Mouse (Mus musculus): ENCODE measurements around the gene Ugt2a3. TPM values are rescaled to one million over a fixed set of nuclear protein-coding genes. Genes with fewer than 3 reads are reported as not detected.
A peak's percentile ranks its signal among the peaks of the same experiment; 100 is the strongest.
"Not testable (repeated sequence)": the region's sequence is repeated elsewhere in the genome, so short reads cannot be mapped to it uniquely, and the experiment has no call there.

The Ugt2a3 gene
- polyA plus RNA-seq (2016; fragmentation: Nextera tagmentation; extraction: Ambion mirVana): not detected in 2 replicates

GRCm38 (mm10) chr5:87336961-87337697, at the start of gene Ugt2a3:
TSS of gene Ugt2a3 (minus strand) at chr5:87337195.
- H3K27me3 ChIP-seq: no peaks in the 10 kb centered on the region
- WGBS: 83% methylated on average over 11 of the region's 11 CpGs
- H3K9ac ChIP-seq (replicated peaks): no peak within 1 kb of the TSS
- H3K4me2 ChIP-seq (replicated peaks): no peak within 1 kb of the TSS
- H3K9me3 ChIP-seq: no peaks in the 10 kb centered on the region
- H3K27ac ChIP-seq (replicated peaks): no peak within 1 kb of the TSS
- H3K36me3 ChIP-seq: no peaks in the 10 kb centered on the region
- H3K4me1 ChIP-seq: no peaks in the 10 kb centered on the region
- H3K4me3 ChIP-seq: no peak within 1 kb of the TSS
- no peak for ATAC-seq (ENCODE audit: low FRiP score, low read depth)

- H3K27me3 ChIP-seq: no peaks in the 10 kb centered on the region
- H3K9me3 ChIP-seq: no peaks in the 10 kb centered on the region
- WGBS: 77% methylated on average over 2 of the region's 2 CpGs
- ATAC-seq (ENCODE audit: low FRiP score, low read depth): no peak
- H3K36me3 ChIP-seq: no peaks in the 10 kb centered on the region
- H3K4me2 ChIP-seq (replicated peaks): no peak overlapping the region
- no peak overlapping the region for H3K9ac ChIP-seq (replicated peaks)
- no peak overlapping the region for H3K27ac ChIP-seq (replicated peaks)
- H3K4me3 ChIP-seq: no peak overlapping the region
- H3K4me1 ChIP-seq: no peaks in the 10 kb centered on the region
These were observed 43.2 kb upstream of the Ugt2a3 start for GRCm38 (mm10) chr5:87380234-87380633.

GRCm38 (mm10) chr5:87379825-87380224, 42.8 kb upstream of the Ugt2a3 start:
- Histone ChIP-seq H3K27me3 (no peaks in the 10 kb centered on the region), H3K36me3 (no peaks in the 10 kb centered on the region), H3K27ac (replicated peaks) (no peak overlapping the region), H3K4me1 (no peaks in the 10 kb centered on the region), H3K9me3 (no peaks in the 10 kb centered on the region), H3K4me2 (replicated peaks) (no peak overlapping the region), H3K9ac (replicated peaks) (no peak overlapping the region), H3K4me3 (no peak overlapping the region)
- no peak for ATAC-seq (ENCODE audit: low FRiP score, low read depth)

GRCm38 (mm10) chr5:87375874-87376383, 38.9 kb upstream of the Ugt2a3 start:
- WGBS: 80% methylated on average over 3 of the region's 3 CpGs
- H3K4me2 ChIP-seq (replicated peaks): no peak overlapping the region
- H3K9ac ChIP-seq (replicated peaks): no peak overlapping the region
- no peak overlapping the region for H3K4me3 ChIP-seq
- H3K27me3 ChIP-seq: no peaks in the 10 kb centered on the region
- ATAC-seq (ENCODE audit: low FRiP score, low read depth): no peak
- no peaks in the 10 kb centered on the region for H3K4me1 ChIP-seq
- no peaks in the 10 kb centered on the region for H3K9me3 ChIP-seq
- H3K27ac ChIP-seq (replicated peaks): no peak overlapping the region
- H3K36me3 ChIP-seq: no peaks in the 10 kb centered on the region

- Histone ChIP-seq H3K4me2 (replicated peaks) (no peak overlapping the region), H3K27me3 (no peaks in the 10 kb centered on the region), H3K4me1 (no peaks in the 10 kb centered on the region), H3K9me3 (no peaks in the 10 kb centered on the region), H3K9ac (replicated peaks) (no peak overlapping the region), H3K4me3 (no peak overlapping the region), H3K36me3 (no peaks in the 10 kb centered on the region), H3K27ac (replicated peaks) (no peak overlapping the region)
- WGBS: 76% methylated on average over 1 of the region's 1 CpGs
- no peak for ATAC-seq (ENCODE audit: low FRiP score, low read depth)
These were observed 36.5 kb upstream of the Ugt2a3 start for GRCm38 (mm10) chr5:87373502-87373863.

- not testable (repeated sequence) for H3K36me3 ChIP-seq; H3K4me2 ChIP-seq (replicated peaks); H3K27me3 ChIP-seq; H3K4me3 ChIP-seq; H3K27ac ChIP-seq (replicated peaks); ATAC-seq (ENCODE audit: low FRiP score, low read depth); H3K9ac ChIP-seq (replicated peaks); H3K9me3 ChIP-seq; H3K4me1 ChIP-seq
- 81% methylated on average over 4 of the region's 4 CpGs for WGBS
These were observed 36.0 kb upstream of the Ugt2a3 start for GRCm38 (mm10) chr5:87372788-87373501.

- WGBS: 50% methylated on average over 1 of the region's 1 CpGs
- no peaks in the 10 kb centered on the region for H3K9me3 ChIP-seq
- H3K4me3 ChIP-seq: no peak overlapping the region
- H3K27ac ChIP-seq (replicated peaks): no peak overlapping the region
- no peaks in the 10 kb centered on the region for H3K36me3 ChIP-seq
- H3K27me3 ChIP-seq: no peaks in the 10 kb centered on the region
- no peaks in the 10 kb centered on the region for H3K4me1 ChIP-seq
- no peak overlapping the region for H3K4me2 ChIP-seq (replicated peaks)
- ATAC-seq (ENCODE audit: low FRiP score, low read depth): no peak
- no peak overlapping the region for H3K9ac ChIP-seq (replicated peaks)
These were observed 13.4 kb upstream of the Ugt2a3 start for GRCm38 (mm10) chr5:87350350-87350749.

GRCm38 (mm10) chr5:87349150-87349549, 12.2 kb upstream of the Ugt2a3 start:
- H3K9ac ChIP-seq (replicated peaks); H3K36me3 ChIP-seq; H3K4me3 ChIP-seq; H3K4me2 ChIP-seq (replicated peaks); H3K4me1 ChIP-seq; H3K9me3 ChIP-seq; H3K27ac ChIP-seq (replicated peaks); ATAC-seq (ENCODE audit: low FRiP score, low read depth); H3K27me3 ChIP-seq: not testable (repeated sequence)
- 94% methylated on average over 1 of the region's 1 CpGs for WGBS

GRCm38 (mm10) chr5:87347479-87348078, 10.6 kb upstream of the Ugt2a3 start:
- H3K36me3 ChIP-seq; H3K27me3 ChIP-seq; H3K27ac ChIP-seq (replicated peaks); ATAC-seq (ENCODE audit: low FRiP score, low read depth); H3K9me3 ChIP-seq; H3K9ac ChIP-seq (replicated peaks); H3K4me1 ChIP-seq; H3K4me3 ChIP-seq; H3K4me2 ChIP-seq (replicated peaks): not testable (repeated sequence)
- WGBS: 83% methylated on average over 2 of the region's 2 CpGs

GRCm38 (mm10) chr5:87340461-87340860, 3.5 kb upstream of the Ugt2a3 start:
- H3K9ac ChIP-seq (replicated peaks): no peak overlapping the region
- H3K4me3 ChIP-seq: no peak overlapping the region
- H3K9me3 ChIP-seq: no peaks in the 10 kb centered on the region
- H3K4me1 ChIP-seq: no peaks in the 10 kb centered on the region
- 90% methylated on average over 5 of the region's 5 CpGs for WGBS
- no peak for ATAC-seq (ENCODE audit: low FRiP score, low read depth)
- no peaks in the 10 kb centered on the region for H3K27me3 ChIP-seq
- H3K4me2 ChIP-seq (replicated peaks): no peak overlapping the region
- H3K36me3 ChIP-seq: no peaks in the 10 kb centered on the region
- H3K27ac ChIP-seq (replicated peaks): no peak overlapping the region

GRCm38 (mm10) chr5:87335199-87335598, 1.8 kb downstream of the Ugt2a3 start:
- no peak overlapping the region for H3K27ac ChIP-seq (replicated peaks)
- no peak overlapping the region for H3K9ac ChIP-seq (replicated peaks)
- H3K4me1 ChIP-seq: no peaks in the 10 kb centered on the region
- H3K4me2 ChIP-seq (replicated peaks): no peak overlapping the region
- no peaks in the 10 kb centered on the region for H3K36me3 ChIP-seq
- no peaks in the 10 kb centered on the region for H3K9me3 ChIP-seq
- ATAC-seq (ENCODE audit: low FRiP score, low read depth): no peak
- 56% methylated on average over 1 of the region's 1 CpGs for WGBS
- H3K27me3 ChIP-seq: no peaks in the 10 kb centered on the region
- no peak overlapping the region for H3K4me3 ChIP-seq

GRCm38 (mm10) chr5:87333584-87333983, 3.4 kb downstream of the Ugt2a3 start:
- Histone ChIP-seq H3K36me3 (no peaks in the 10 kb centered on the region), H3K4me3 (no peak overlapping the region), H3K4me2 (replicated peaks) (no peak overlapping the region), H3K27ac (replicated peaks) (no peak overlapping the region), H3K9me3 (no peaks in the 10 kb centered on the region), H3K9ac (replicated peaks) (no peak overlapping the region), H3K27me3 (no peaks in the 10 kb centered on the region), H3K4me1 (no peaks in the 10 kb centered on the region)
- 0 out of 2 replicates have a peak, but pooled peaks have one; percentile 30 for ATAC-seq (ENCODE audit: low FRiP score, low read depth)
- WGBS: 64% methylated on average over 3 of the region's 3 CpGs
